Mouse (Mus musculus): ENCODE measurements around the gene Lmod3. TPM values are rescaled to one million over a fixed set of nuclear protein-coding genes. Genes with fewer than 3 reads are reported as not detected.

Lmod3 gene
- 0.56 TPM for polyA plus RNA-seq (2014; fragmentation: Illumina TruSeq; extraction: RNeasy Lipid Tissue Mini Kit (QIAGEN cat#74804); ENCODE audit: insufficient read depth, low read depth, low replicate concordance)

DNA sequence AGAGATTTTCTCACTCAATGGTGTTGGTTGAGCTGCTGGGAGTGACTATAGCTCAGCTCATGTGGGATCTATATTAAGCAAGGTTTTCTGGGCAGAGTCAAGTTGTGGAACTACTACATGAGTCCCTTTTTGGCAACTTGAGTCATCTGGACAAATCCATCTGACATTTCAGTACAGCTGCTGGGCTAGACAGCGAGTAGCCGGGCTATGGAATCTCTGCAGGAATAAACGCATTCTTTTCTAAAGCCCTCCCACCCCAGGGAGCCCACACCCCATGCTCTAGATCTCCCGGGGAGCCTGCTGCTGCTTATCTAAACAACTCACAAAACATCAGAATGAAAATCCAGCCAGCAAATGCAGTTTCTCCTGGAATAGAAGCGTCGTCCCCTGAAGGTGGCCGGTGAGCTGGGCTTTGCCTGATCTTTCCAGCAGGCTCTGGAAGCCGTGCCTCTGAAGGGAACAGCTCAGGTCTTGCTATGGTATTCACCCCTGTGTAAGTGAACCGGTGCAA, at the start of gene Lmod3:
TSS of gene Lmod3 (minus strand) at position 49 of the 511 bp plus-strand sequence.

DNA sequence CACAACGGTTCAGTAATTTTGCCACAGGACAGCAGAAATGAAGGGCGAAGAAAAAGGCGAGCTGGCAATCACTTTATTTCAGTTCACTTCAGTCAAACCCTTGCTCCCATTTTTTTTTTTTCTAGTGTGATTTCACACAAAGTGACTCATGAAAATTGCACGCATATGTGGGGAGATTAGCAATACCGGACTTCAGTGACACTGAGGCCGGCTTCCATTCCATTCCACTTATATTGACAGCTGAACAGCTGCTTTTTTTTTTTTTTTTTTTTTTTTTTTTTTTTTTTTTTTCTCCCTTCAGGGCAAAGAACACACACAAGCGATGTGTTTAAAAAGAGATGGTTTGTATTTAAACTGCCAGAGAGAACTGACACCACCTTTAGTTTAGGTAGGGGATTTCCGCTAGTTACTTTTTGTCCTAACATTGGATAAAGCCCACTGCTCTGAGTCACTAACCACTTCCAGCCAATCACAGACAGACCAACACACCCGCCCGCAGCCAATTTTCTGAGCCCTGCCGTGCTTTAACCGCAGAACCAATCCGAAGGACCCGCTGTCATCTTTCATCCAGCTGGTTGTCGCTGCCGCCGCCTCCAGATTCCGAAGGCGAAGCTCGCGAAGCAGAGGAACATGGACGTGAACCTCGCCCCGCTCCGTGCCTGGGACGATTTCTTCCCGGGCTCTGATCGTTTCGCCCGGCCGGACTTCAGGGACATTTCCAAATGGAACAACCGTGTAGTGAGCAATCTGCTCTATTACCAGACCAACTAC, 42.2 kb downstream of the Lmod3 start, which contains the start of gene Arl6ip5:
TSS of gene Arl6ip5 (plus strand) at position 499 of the 771 bp plus-strand sequence.

DNA sequence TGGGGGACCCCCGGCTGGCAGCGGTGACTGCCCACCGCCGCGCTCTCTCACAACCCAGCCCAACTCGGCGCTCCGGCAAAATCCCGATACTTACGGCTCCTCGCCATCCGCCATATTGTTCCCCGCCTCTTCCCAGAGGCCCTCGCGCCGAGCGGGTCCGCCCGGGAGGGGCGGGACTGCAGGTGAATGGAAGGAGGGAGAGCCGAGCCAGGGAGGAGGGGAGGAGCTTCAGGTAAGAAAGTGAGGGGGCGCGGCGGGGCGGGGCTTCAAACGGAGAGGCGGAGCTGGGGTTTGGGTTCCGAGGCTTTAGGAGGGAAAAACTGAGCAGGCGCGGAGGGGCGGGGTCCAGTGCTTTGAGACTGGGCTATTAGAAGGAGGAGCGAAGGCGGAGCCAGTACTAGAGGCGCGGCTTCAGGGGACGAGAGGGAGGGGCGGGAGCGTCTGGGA, 47.1 kb downstream of the Lmod3 start, which contains the start of gene Uba3:
TSS of gene Uba3 (minus strand) at position 209 of the 447 bp plus-strand sequence.

Other genes starting within 250 kb of the Lmod3 start
- gene Fam19a4, start 192.3 kb downstream of the Lmod3 start, polyA plus RNA-seq (2014; fragmentation: Illumina TruSeq; extraction: RNeasy Lipid Tissue Mini Kit (QIAGEN cat#74804); ENCODE audit: insufficient read depth, low read depth, low replicate concordance), result not detected
- 15.1 TPM for gene Eogt, start 103.6 kb downstream of the Lmod3 start, polyA plus RNA-seq (2014; fragmentation: Illumina TruSeq; extraction: RNeasy Lipid Tissue Mini Kit (QIAGEN cat#74804); ENCODE audit: insufficient read depth, low read depth, low replicate concordance)
- gene Tmf1, start 73.6 kb downstream of the Lmod3 start, polyA plus RNA-seq (2014; fragmentation: Illumina TruSeq; extraction: RNeasy Lipid Tissue Mini Kit (QIAGEN cat#74804); ENCODE audit: insufficient read depth, low read depth, low replicate concordance), result 11.0 TPM
- gene Uba3, start 47.1 kb downstream of the Lmod3 start, polyA plus RNA-seq (2014; fragmentation: Illumina TruSeq; extraction: RNeasy Lipid Tissue Mini Kit (QIAGEN cat#74804); ENCODE audit: insufficient read depth, low read depth, low replicate concordance), result 30.8 TPM
- gene Arl6ip5, start 42.1 kb downstream of the Lmod3 start, polyA plus RNA-seq (2014; fragmentation: Illumina TruSeq; extraction: RNeasy Lipid Tissue Mini Kit (QIAGEN cat#74804); ENCODE audit: insufficient read depth, low read depth, low replicate concordance), result 116 TPM